Mouse (Mus musculus) embryo, embryonic 11 days (tissue): ENCODE data around the gene Hnrnpab.

Experiments used
- DNase-seq: peaks from one replicate; pipeline ENCODE4 v3.0.0-alpha.2; 2015

The Hnrnpab gene

GRCm38 (mm10) chr11:51602253-51602652 lies 4.4 kb downstream of the Hnrnpab start:
- no peak for DNase-seq

DNA sequence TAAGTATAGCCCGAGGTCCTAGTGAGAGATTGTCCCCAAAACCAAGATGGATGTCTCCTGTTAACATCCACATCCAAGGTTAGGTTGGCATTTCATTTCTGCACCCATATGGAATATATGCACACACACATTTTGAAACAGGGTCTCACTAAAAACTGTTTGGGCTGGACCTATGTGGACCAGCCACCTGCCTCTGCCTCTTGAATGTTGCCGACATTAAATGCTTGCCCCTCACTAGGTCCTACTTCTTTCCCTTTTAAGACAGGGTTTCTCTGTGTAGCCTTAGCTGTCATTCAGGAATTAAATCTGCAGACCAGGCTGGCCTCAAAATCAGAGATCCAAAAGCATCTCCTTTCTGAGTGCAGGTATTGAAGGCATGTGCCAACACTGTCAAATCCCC lies 9.1 kb downstream of the Hnrnpab start:
- no peak for DNase-seq

- no peak for DNase-seq
These were observed 11.1 kb downstream of the Hnrnpab start for GRCm38 (mm10) chr11:51595459-51596083.

DNA sequence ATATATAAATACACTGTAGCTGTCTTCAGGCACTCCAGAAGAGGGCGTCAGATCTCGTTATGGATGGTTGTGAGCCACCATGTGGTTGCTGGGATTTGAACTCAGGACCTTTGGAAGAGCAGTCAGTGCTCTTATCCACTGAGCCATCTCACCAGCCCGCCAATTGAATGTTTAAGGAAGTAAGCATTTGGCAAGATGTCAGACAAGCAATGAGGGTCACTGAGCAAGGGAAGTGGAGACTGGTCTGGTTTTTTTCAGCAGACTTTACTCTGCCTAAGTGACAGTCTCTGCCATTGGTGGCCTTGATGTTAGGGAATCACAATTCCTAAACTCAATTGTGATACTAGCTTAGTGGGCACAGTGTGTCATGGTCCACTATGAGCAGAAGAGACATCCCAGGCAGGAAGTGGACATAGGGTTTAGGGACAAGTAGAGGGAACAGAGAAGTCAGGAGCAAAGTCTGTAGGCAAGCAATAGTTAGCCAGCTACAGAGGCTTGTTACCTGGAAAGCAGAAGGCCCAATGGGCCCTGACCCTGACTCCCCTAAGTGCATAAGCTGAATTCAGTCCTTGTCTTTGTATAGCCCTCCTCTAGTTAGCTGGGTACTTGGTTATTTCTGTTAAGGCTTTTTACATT lies 11.8 kb downstream of the Hnrnpab start:
- DNase-seq = no peak

GRCm38 (mm10) chr11:51593849-51594248 lies 12.8 kb downstream of the Hnrnpab start:
- DNase-seq = no peak

DNA sequence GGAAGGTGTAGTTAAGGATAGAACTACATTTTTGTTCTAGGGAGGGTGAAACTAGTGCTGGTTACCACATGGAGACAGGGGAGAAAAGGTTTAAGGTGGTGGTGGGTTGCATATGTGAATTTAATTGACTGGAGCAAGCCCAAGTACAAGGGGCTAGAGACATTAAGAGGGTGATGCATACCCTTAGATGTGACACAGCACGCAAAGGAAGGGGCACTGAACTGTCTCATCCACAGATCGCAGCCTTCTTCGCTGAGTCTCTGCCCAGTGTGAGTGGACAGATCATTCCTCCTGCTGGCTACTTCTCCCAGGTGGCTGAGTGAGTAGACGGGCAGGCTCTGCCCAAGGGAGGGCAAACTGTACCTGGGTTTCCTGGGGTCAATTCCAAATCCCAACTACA lies 13.3 kb downstream of the Hnrnpab start:
- no peak for DNase-seq

GRCm38 (mm10) chr11:51591915-51592314 lies 14.7 kb downstream of the Hnrnpab start:
- DNase-seq = no peak

DNA sequence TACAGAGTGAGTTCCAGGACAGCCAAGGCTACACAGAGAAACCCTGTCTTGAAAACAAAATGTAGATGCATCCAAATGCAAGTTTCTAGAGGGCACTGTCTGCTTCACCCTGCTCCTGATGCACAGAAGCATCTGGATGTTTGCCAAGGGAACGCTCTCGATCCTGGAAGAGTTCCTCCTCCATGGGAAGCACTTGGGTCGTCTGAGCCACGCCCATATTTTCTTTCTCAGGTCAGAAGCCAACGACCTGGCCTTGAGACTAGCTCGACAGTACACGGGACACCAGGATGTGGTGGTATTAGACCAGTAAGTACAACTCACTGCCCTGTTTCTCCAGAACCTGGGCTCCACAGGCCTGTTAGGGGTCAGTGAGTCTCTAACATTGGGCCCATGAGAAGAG lies 15.5 kb downstream of the Hnrnpab start:
- no peak for DNase-seq

- DNase-seq = no peak
These were observed 16.6 kb downstream of the Hnrnpab start for GRCm38 (mm10) chr11:51590002-51590401.

- DNase-seq = no peak
These were observed 17.8 kb downstream of the Hnrnpab start for GRCm38 (mm10) chr11:51588833-51589232.

GRCm38 (mm10) chr11:51587059-51587458 lies 19.6 kb downstream of the Hnrnpab start:
- no peak for DNase-seq

DNA sequence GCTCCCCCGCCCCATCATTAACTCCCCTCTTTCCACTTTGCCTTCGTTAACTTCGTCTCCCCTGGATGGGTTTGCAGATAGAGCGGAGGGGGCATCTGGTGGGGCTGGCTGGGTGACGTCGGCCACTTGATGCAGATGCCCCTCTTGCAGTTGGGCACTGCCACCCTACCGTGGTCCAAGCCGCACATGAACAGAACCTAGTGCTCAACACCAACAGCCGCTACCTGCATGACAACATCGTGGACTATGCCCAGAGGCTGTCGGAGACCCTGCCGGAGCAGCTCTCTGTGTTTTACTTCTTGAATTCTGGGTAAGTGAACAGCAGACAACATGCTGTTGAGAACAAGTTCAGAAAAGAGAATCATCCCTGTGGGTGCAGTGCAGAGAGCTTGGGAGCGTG lies 20.2 kb downstream of the Hnrnpab start:
- no peak for DNase-seq

DNA sequence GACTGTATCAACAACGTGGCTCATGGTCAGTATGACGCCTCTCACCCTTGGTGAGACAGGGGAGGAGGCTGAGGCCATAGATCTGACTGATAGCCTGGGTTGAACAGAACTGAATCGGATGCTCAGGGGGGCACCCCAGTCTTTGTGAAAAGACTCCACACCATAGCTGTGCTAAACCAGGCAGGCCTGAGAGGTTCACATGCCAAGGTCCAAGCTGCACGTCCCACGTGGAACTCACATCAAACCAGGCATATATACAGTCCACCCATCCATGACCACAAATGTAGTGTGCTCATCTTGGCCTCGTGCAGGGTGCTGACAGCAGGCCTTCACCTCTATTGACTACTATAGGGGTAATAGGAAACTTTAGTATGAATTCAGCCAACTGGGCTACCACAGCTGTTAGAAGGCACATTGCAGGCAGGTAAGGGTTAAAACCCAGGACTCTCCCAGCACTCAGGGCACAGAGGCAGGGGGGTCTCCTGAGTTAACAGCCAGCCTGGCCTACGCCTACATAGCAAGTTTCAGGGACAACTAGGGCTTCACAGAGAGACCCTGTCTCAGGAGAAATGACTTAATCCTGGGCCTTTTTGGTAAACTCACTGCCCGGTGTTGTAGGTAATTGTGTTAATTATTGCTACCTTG lies 20.9 kb downstream of the Hnrnpab start:
- no peak for DNase-seq

- DNase-seq = peak; percentile 98
These were observed 22.0 kb downstream of the Hnrnpab start, which contains the start of gene Phykpl for GRCm38 (mm10) chr11:51584431-51585248. Phykpl (plus strand) TSS chr11:51584757.

- peak; percentile 47 for DNase-seq
These were observed 22.6 kb downstream of the Hnrnpab start for GRCm38 (mm10) chr11:51584057-51584430.

DNA sequence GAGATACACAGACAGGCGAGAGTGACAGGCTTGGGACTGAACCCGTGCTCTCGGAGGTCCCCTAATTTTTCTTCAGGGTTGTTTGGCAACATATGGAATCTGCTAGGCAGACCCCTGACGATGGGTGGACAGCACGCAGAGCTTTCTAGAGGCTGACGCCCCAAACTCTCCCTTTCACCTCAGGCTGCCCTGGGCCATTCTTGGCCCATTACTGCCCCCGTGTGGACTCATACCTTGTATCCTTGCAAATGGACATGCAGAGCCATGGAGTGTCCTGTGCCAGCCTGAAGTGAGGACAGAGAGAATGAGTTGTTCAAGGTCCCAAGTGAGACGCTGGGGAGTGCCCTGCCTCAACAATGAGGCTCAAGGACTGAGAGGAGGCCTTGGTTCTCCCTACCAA lies 23.9 kb downstream of the Hnrnpab start:
- peak; percentile 88 for DNase-seq

DNA sequence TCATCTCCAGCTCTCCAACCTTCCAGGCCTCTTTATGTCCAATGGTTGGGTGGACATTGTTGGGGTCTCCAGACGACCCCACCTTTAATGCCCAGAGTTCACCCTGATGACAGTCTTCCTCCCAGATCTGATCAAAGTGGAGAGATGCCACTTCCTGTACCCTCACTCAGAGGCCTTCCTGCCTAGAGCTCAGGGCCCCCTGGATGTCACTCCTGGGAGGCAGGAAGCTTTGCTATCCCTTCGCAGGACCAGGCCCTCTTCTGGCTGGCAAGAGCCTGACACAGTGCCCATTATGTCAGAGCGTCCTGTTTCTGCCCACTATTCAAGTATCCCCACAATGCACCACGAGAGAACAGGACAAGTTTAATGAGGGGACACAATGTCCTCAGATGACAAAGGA lies 27.6 kb downstream of the Hnrnpab start:
- no peak for DNase-seq

DNA sequence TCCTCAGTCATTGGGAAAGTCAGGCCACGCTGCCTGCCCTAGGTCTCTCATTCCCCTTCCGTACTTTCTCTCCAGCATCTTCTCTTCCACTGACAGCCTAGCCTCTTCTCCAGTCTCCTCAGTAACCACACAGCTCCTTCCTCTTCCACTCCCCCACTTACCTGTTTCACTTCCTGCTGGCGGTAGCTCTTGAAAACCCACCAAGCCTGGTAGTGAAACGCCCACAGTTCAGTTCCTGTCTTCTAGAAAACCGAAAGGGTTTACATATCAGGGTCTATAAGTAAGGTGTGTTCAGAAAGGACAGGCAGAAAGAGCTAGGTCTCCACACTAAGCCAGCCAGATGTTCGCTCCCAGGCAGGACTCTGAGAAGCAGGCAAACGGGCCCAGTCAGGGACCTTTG lies 29.1 kb downstream of the Hnrnpab start:
- DNase-seq = no peak

DNA sequence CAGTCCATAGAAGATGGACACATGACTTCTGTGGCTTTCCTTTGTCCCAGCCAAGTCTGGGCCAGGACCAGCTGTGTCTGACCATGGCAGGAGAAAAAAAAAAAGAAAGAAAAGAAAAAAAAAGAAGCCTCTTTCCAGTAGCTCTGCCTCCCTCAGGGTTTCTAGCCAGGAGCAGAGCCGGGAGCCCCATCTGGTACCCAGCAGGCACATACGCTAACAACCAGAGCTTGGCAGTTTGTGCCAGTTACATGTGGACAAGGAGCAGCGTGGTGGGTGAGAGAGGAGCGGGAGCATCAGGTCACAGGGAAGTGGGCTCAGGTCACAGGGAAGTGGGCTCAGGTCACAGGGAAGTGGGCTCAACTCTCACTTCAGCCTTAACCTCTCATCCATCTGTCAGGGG lies 30.2 kb downstream of the Hnrnpab start:
- no peak for DNase-seq

- DNase-seq = no peak
These were observed 37.8 kb downstream of the Hnrnpab start for GRCm38 (mm10) chr11:51568801-51569200.

DNA sequence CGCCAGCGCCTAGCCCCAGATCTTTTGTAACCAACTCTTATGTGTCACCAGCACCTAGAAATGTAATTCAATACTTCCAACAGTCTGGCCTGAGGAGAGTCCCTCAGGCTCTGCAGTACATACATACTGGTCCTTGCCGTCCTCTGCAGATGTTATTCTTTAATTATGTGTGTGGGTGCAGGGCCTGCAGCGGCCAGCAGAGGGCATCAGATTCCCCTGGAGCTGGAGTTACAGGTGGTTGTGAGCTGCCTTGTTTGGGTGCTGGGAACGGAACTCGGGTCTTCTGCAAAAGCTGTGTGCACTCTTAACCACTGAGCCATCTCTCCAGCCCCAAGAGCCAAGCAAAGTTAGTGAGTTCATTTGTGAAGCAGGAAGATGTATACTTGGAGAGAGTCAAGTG lies 40.7 kb downstream of the Hnrnpab start:
- no peak for DNase-seq

DNA sequence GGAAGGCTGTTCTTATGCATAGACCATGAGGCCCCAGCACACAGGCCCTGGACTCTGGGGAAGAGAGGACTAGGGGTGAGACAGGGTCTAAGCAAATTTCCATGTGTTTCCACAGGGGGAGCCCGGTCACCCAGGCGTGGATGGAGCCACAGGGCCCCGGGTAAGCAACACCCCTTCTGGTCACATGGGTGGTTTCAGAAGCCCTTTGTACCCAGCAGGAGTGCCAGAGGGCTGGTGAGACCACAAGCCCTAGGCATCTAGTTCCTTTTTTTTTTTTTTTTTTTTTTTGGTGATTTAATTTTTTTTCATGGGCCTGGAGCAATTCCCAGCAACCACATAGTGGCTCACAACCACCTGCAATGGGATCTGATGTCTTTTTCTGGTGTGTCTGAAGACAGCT lies 41.6 kb downstream of the Hnrnpab start:
- DNase-seq = no peak

- no peak for DNase-seq
These were observed 43.4 kb downstream of the Hnrnpab start for GRCm38 (mm10) chr11:51563276-51563675.

DNA sequence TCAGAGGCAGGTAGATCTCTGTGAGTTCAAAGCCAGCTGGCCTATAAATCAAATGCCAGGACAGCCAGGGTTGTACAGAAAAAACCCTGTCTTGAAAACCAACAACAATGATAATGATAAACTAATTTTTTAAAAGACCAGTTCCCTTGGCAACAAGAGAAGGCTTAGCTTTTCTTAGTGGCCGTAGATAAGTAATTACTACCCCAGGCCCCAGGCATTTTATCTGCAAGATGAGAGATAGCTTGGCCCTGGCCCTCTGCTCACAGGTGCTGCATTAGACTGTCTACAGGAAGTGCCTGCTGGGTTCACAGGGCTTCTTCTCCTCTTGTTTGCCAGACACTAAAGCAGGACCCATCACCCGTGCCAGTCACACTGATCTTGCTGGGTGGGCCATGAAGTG lies 51.6 kb downstream of the Hnrnpab start:
- DNase-seq = no peak
